Mouse (Mus musculus) cerebellum, postnatal 4 days (tissue): Measurements from ENCODE around the gene Zfhx3.

Source experiments
- DNase-seq, 2 experiments: peaks; one replicate each; pipeline ENCODE4 v3.0.0; 2022; ENCODE audit warnings: low spot score in 2 of 2, mixed read lengths in 1 of 2

Gene Zfhx3

GRCm38 (mm10) chr8:108592028-108592724 lies 649.7 kb downstream of the Zfhx3 start:
- DNase-seq: no peak

- DNase-seq: no peak
Measured at GRCm38 (mm10) chr8:108592990-108593589, 650.6 kb downstream of the Zfhx3 start.

GRCm38 (mm10) chr8:108593891-108594290 lies 651.4 kb downstream of the Zfhx3 start:
- DNase-seq: no peak

GRCm38 (mm10) chr8:108594361-108595060 lies 652.1 kb downstream of the Zfhx3 start:
- DNase-seq: no peak

GRCm38 (mm10) chr8:108595061-108595419 lies 652.6 kb downstream of the Zfhx3 start:
- DNase-seq: no peak

- no peak for DNase-seq
Measured at GRCm38 (mm10) chr8:108595721-108596495, 653.5 kb downstream of the Zfhx3 start.

GRCm38 (mm10) chr8:108599003-108599402 lies 656.6 kb downstream of the Zfhx3 start:
- no peak for DNase-seq

- no peak for DNase-seq
Measured at GRCm38 (mm10) chr8:108599558-108599957, 657.1 kb downstream of the Zfhx3 start.

- DNase-seq: no peak
Measured at GRCm38 (mm10) chr8:108608678-108609077, 666.2 kb downstream of the Zfhx3 start.

- no peak for DNase-seq
Measured at GRCm38 (mm10) chr8:108609114-108609513, 666.7 kb downstream of the Zfhx3 start.

- DNase-seq: no peak
Measured at GRCm38 (mm10) chr8:108611141-108611674, 668.8 kb downstream of the Zfhx3 start.

GRCm38 (mm10) chr8:108611792-108612413 lies 669.5 kb downstream of the Zfhx3 start:
- no peak for DNase-seq

- DNase-seq: no peak
Measured at GRCm38 (mm10) chr8:108612815-108613214, 670.4 kb downstream of the Zfhx3 start.

GRCm38 (mm10) chr8:108613280-108613679 lies 670.8 kb downstream of the Zfhx3 start:
- DNase-seq: no peak

GRCm38 (mm10) chr8:108621296-108621695 lies 678.9 kb downstream of the Zfhx3 start:
- no peak for DNase-seq

GRCm38 (mm10) chr8:108623660-108624059 lies 681.2 kb downstream of the Zfhx3 start:
- DNase-seq: no peak

GRCm38 (mm10) chr8:108625571-108626120 lies 683.2 kb downstream of the Zfhx3 start:
- no peak for DNase-seq

- DNase-seq: no peak
Measured at GRCm38 (mm10) chr8:108631069-108631468, 688.6 kb downstream of the Zfhx3 start.

GRCm38 (mm10) chr8:108634282-108634681 lies 691.8 kb downstream of the Zfhx3 start:
- DNase-seq: no peak

GRCm38 (mm10) chr8:108637887-108638286 lies 695.4 kb downstream of the Zfhx3 start:
- DNase-seq: no peak

GRCm38 (mm10) chr8:108645660-108646059 lies 703.2 kb downstream of the Zfhx3 start:
- no peak for DNase-seq
